Mouse (Mus musculus): ENCODE measurements around the gene Slc17a9.
"Not testable (repeated sequence)": the region's sequence is repeated elsewhere in the genome, so short reads cannot be mapped to it uniquely, and the experiment has no call there.

DNA sequence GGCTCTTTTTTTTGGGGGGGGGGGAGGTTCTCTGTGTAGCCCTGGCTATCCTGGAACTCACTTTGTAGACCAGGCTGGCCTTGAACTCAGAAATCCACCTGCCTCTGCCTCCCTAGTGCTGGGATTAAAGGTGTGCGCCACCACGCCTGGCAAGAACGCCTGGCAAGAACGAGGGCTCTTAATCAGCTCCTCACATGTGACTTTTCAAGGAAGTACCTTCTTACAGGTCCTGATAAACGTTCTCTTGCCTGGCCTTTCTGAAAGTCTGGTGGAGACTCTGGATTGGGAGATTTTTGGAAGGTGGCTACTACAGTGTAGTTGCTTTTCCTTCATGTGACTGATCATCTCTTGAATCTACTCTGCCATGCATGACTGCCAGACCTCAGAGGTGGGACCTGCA is 2.3 kb upstream of the Slc17a9 start:
- TF ChIP-seq CTCF (IDR thresholded peaks at IDR 0.05; ENCODE audit: low read depth, low read length); TAL1 (conservative IDR thresholded peaks at IDR 0.05; ENCODE audit: low read depth, low read length); GATA1 (IDR thresholded peaks at IDR 0.05; ENCODE audit: borderline replicate concordance, low read length); GATA2 (IDR thresholded peaks at IDR 0.05; ENCODE audit: borderline replicate concordance, low read depth, low read length); POLR2AphosphoS5 (IDR thresholded peaks at IDR 0.05; ENCODE audit: insufficient replicate concordance, low read depth, low read length): not testable (repeated sequence)

All from G1E (cell line).